Mouse (Mus musculus) kidney, adult 11 months (tissue): Measurements from ENCODE around the gene Tmem231.
A peak's percentile ranks its signal among the peaks of the same experiment; 100 is the strongest.
"Not testable (repeated sequence)": the region's sequence is repeated elsewhere in the genome, so short reads cannot be mapped to it uniquely, and the experiment has no call there.

Source experiments
- DNase-seq: peaks from one replicate; pipeline ENCODE4 v3.0.0; 2022

Tmem231 gene

DNA sequence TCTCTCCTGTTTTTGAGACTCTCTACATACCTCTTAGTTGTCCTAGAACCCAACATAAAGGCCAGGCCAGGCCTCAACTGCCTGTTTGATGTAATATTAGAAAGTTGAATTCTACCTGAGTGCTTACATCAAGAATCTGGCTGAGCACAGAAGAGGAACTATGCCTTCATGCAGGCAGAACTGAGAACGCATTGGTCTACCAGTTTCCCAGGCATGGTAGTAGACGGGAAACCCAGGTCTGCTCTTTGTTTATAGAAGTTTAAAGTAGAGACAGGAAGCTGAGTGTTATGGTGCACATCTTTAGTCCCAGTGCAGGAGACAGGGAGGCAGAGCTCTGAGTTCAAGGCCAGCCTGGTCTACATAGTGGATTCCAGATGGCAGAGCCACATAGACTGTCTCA is 13.5 kb upstream of the Tmem231 start:
- DNase-seq, result no peak

DNA sequence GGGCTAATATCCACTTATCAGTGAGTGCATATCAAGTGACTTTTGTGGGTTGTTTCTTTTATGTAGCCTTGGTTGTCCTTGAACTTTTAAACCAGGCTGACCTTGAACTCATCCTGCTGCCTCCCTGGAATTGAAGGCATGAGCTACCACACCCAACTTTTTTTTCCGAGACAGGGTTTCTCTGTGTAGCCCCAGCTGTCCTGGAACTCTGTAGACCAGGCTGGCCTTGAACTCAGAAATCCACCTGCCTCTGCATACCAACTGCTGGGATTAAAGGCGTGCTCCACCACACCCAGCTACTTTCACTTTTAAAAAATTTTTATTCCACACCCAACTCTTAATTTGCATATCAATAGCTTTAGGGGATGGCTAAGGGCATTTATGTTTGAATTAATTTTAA is 9.9 kb upstream of the Tmem231 start:
- DNase-seq, result no peak

DNA sequence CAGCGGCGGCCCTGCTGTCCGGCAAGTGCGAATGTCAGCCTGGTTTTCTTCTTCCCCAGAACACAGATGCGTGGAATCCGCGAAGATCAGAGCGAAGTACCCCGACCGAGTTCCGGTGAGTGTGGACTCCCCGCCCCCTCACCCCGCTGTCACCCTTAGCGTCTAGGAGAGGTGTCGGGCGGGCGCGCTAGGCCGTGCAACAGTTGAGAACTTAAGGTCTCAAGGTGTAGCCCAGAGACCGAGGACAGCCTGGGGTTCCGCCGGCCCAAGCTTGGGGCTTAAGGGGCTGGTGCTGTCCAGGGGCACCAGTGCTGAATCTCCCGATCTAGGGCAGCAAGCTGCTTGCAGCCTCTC is 7.4 kb upstream of the Tmem231 start:
- DNase-seq, result peak; percentile 47

DNA sequence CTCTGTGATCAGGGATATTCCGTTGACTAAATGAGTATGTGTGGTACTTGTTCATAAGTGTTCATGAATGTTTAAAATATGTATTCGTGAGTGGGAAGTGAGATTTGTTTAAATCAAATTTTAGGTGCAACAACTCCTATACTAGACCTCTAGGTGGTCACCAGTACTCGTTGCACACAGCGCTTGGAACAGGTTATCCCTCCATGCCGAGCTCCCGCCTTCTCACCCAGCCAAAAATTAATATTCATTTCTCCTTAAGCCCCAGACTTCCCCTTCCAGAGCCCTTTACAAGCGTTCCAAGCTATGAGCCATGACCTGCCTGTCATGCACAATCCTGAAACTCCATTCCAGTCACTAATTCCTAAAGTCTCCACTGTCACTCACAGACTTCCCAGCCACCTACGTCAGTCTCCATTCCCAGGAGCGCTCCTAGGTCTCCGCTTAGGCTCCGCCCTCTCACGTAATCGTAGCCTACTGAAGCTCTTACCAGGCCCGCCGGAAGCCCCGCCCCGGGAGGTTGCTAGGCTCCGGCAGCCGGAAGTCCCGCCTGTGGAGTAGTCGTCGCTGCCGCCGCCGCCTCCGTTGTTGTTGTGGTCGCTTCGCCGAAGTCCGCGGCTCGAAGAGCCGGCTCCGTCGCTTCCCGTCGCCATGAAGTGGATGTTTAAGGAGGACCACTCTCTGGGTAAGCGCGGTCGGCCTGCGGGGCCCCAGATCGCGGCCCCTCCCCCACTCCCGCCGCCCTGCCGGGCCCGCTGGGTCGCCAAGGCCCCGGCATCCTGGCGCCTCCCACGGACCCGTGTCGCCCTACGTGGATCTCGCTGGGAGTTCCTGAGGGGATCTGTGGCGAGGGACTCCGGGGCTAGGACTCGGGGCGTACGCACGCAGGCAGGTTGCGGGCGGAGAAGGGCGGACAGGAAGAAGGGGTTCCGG is 6.8 kb upstream of the Tmem231 start, which contains the start of gene Gabarapl2:
Gabarapl2 (plus strand) TSS at position 533 of the 930 bp plus-strand sequence.
- DNase-seq, result peak; percentile 98

DNA sequence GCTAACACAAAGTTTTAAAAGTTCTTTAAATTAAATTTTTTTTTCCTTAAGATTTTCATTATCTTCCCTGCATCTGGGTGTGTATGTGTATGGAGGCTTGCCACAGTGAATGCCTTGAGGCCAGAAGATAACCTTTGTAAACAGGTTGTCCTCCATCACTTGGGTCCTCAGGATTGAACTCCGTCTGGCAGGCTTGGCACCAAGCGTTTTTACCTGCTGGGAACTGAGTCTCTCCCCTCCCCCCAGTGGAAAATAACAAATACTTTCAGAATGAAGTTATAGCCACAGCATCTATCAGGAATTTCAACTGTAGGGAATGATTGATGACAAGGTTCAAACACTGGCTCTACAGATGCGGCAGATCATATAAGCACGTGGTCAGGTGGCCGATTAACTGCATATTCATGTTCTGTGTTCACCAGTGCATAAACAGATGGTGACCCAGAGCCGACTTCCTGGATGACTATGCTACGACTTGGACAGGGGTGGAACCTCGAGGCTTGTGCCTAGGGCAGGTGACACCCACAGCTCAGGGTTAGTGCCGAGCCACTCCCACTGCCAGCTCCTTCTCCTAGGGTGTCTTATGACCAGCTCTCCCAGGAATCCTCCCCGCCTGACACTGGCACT is 5.9 kb upstream of the Tmem231 start:
- DNase-seq, result peak; percentile 86

DNA sequence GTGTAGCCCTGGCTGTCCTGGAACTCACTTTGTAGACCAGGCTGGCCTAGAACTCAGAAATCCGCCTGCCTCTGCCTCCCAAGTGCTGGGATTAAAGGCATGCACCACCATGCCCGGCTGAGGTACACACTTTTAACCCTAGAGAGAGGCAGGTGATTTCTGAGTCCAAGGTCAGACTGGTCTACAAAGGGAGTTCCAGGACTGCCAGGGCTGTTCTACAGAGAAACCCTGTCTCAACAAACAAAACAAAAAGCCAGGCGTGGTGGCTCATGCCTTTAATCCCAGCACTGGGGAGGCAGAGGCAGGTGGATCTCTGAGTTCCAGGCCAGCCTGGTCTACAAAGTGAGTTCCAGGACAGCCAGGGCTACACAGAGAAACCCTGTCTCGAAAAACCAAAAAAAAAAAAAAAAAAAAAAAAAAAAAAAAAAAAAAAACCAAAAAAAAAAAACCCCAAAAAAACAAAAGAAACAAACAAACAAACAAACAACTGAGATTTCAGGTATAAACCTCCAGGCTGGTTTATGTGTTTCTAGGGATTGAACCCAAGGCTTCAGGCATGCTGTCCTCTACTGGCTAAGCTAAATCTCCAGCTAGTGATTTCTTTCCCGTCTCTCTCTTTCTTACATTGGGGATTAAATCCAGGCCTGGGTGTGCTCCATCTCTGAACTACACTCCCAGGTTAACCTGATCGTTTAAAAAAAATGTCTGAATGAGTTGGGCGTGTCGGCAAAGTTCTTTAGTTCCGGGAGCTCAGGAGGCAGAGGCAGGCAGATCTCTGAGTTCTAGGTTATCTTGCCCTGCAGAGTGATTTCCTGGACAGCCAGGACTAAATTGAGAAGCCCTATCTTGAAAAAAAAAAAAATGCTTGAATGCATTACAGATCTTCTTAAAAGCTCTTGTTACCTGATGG is 4.7 kb upstream of the Tmem231 start:
- not testable (repeated sequence) for DNase-seq

DNA sequence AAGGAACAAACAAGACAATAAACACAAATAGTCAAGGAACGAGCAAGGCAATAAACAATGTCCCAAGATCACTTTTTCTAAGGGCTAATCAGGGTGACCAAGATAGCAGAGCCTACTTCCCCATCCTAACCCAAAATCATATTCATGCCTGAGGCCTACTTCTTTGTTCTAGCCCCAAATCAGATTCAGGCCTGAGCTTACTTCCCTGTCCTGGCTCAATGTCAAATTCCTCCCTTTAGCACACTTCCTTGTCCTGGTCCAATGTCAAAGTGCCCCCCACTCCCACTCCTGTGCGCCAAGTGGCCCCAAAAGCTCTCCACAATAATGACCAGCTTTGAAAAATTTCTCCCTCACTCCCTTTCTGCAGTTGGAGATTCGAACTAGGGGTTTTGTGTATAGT is 3.5 kb upstream of the Tmem231 start:
- DNase-seq, result no peak

DNA sequence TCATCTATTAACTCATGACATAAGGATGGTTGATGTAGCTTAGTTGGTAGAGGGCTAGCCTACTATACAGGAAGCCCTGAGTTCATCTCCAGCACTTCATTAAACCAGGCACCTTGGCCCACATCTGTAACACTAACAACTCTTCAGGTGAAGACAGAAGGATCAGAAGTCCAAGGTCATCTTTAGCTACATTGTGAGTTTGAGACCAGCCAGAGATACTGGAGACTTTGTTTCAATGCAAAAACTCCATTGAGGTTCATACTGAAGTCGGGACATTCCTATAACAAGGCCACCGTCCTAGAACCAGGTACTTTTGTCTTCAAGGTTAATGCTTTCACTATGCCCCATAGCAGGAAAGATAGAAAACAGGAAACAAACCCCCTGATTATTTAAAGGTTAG is 520 bp upstream of the Tmem231 start:
- DNase-seq, result no peak

DNA sequence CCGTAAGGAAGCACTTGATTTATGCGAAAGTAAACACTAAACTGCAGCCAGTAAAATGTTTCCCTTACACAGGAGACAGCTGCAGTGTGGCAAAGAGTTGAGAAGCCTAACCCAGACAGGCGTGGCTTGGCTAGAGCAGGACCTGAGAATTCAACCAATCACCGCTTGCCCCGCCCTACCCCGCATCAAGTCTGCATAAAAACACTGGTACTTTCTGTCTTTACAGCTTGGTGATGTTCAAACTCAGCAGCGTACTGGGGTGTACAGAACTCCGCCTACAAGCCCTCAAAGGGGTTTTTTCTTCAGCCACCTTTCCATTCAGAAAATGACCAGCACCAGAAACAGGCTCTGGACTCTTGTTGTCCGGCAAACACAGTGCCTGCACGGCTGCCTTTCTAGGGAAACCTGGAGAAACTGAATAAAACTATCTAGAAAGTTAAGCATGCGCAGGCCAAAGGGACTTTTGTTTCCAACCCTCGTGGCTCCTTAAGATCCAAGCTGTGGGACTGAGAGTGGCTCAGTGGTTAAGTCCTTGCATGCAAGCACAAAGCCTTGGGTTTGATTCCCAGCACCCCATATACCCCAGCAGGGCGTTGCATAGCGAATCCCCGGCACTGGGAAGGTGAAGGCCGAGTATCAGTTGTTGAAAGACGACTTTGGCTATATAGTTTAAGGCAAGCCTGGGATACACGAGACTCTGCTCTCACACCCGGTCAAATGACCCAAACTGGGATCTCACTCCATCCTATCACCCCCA is 923 bp downstream of the Tmem231 start:
- DNase-seq, result peak; percentile 78

DNA sequence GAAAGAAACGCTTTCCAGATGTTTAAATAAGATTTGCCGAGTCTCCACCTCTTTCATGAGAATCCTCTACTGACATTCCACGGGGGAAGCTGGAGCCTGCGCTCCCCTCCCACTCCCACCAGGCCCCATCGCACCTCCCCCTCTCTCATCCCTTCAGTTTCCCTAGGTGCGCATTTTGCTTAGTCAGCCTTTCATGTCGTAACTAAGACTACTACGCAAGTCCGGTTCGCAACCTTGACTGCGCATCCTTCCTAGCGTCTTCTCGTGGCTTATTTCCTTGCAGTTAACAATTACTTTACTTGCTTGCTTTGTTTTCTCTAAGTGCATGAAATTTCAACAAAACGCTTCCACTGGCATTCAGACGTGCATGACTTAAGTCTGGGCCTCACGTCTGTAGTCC is 2.0 kb downstream of the Tmem231 start:
- DNase-seq, result no peak

DNA sequence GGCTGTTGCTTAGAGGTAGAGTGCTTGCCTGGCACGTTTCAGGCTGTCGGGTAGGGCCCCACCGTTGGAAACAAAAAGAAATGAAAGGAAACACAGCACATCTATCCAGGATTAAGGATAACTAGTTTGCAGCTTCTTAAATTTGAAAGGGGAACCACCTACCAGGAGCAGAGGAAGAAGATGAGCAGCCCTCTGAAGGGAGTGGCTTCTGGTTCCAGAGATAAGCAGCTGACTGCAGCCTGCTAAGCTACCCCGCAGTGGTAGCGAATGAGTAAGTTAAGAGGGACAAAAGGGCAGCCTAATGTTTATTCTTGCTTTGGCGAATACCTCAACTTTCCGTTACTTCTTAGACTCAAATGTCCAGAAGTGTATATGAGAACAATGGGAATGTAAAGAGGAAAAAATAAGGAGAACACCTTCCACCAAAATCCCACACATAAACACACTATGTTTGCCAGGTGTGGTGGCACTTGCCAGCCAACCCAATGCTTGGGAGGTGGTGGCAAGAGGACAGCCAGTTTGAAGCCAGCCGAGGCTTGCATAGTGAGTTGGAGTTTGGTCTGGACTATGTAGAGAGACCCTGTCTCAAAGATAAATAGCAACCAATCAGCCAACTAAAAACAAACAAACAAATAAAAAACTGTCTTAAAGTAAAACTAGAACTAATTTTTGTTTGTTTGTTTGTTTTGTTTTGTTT is 3.9 kb downstream of the Tmem231 start:
- no peak for DNase-seq

DNA sequence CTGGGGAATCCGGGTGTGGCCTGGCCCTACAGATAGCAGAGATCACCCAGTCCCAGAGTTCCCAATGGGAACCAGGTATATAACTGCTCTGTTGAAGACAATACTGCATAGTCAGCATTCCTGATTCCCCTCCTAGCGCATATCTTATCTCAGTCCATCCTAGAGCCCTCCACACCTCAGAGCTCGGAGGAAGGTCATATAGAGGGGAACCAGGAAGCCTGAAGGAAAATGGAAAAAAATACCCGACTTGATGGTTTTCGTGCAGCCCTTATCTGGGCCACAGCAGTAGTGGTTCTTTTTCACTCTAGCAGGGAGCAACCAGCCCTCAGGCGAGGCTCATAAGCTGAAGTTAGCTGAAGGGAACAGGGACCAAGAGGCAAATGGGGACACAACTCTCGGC is 8.7 kb downstream of the Tmem231 start:
- DNase-seq, result no peak

DNA sequence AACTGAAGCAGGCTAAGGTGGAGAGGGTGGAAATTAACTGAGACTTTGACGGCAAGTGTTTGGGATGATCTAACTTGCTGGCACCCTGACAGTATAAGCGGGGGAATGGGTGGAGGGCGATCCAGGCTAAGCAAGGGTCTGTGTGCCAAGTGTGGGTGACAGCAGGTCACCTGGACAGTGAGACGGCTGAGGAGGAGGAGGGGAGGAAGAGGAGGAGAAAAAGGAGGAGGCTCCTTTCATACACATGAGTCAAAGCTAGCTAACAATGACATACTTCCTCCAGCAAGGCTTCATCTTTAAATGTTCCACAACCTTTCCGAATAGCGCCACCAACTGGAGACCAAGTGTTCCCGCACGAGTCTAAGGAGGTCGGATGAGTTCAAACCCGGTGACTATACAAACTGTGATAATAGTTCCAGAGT is 10.3 kb downstream of the Tmem231 start:
- peak; percentile 15 for DNase-seq

DNA sequence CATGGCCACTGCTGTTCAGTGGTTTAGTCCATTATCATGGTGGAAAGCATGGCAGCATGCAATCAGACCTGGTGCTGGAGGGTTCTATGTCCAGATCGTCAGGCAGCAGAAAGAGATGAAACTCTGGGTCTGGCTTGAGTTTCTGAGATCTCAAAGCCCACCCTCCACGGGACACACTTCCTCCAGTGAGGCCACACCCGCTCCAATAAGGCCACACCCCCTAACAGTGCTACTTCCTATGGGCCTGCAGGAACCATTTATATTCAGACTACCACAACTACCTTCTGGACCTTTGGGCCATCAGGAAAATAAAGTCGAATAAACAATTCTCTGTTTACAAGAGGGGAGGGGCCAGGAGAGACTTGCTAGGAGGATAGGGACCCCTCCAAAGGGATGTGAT is 12.7 kb downstream of the Tmem231 start:
- no peak for DNase-seq

DNA sequence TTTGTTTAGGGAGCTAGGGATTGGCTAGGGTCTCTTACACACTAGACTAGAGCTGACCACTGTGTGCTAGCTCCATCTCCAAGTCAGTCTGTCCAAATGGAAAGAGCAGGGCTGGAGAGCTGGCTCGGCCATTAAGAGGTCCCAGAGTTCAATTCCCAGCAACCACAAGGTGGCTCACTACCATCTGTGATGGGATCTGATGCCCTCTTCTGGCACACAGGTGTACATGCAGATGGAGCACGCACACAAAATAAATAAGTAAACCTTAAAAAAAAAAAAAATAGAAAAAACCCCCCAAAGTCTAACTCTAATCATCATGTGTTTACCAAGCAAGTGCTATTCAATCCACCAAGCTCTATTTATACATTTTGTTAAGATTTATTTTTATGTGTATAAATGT is 14.0 kb downstream of the Tmem231 start:
- no peak for DNase-seq

DNA sequence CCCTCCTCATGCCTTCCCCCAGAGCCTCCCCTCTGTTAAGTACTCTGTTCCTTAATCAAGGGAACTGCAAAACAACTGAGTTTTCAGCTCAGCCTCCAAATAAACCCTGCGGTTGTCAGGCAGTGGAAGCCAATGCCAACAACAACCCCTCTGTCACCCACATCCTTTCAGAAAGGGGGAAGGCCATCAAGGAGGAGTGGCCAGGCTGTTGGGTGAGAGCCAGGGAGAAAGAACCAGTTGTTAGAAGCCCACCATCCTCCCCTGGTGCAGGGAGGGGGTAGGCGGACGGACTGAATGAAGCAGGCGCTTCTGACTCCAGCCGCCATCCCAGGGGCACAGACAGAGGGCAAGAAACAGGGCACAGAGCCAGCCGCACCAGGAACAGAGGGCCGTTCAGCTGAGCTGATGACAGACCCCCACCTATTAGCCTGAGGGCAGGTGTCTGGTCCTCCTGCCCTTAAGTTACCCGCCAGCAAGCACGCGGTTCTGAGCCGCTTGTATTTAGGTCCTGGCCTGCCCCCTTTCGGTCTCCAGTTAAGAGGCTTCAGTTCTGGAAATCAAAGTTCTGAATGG is 20.7 kb downstream of the Tmem231 start:
- no peak for DNase-seq

DNA sequence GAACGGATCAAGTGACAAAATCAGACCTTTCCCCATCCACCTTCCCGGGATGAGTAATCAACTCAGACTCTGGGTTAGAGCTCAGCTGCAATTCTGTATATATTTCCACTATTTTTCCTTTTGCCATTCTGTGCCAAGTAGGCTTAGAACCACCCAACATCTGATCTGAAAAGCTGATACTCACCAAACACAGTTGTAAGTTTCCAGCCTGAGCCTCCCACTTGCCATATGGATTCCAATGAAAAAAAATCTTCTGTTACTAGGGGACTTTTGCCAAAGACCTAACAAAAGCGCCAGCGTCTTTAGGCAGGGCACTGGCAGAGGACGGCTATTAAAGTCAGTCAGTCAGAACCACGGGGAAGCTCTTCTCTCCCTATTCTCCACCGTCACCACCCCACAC is 22.1 kb downstream of the Tmem231 start:
- no peak for DNase-seq

DNA sequence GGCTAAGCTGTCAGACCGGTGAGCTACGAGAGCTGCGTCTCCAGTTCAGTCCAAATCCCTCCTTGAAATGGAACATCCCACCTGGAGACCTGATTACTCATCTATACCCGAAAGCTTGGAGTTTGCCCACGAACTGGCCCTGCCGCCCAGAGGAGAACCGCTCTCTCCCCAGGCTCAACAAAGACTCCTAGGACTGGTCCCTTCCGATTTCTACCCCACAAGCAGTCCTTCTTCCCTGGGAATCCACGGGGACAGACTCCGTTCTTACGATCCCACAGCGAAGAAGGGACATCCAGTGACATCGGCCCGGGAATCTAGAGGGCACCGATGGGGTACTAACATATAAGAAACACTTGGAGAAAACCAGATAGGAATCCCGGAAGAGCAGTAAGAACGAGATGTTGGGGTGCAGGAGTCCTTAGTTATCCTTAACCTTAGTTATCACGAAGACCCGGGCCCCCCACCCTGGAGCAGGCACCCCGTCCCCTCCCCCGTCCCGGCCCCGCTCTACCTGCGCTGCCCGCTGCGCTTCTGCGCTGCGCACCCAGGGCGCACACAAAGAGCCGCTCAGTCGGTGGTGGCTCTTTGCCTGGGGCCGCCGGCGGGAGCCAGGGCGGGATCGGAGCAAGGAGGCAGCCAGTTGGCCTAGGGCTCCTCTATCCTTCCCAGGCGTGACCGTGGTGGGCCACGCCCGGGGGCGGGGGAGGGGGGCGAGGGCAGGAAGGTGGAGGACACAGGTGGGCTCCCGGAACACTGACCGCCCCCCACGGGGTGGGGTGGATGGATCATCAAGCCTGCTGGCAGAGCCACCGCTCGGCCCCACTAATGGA is 23.8 kb downstream of the Tmem231 start, which contains the start of gene Chst5:
Chst5 (minus strand) TSS at position 827 of the 830 bp plus-strand sequence.
- no peak for DNase-seq

DNA sequence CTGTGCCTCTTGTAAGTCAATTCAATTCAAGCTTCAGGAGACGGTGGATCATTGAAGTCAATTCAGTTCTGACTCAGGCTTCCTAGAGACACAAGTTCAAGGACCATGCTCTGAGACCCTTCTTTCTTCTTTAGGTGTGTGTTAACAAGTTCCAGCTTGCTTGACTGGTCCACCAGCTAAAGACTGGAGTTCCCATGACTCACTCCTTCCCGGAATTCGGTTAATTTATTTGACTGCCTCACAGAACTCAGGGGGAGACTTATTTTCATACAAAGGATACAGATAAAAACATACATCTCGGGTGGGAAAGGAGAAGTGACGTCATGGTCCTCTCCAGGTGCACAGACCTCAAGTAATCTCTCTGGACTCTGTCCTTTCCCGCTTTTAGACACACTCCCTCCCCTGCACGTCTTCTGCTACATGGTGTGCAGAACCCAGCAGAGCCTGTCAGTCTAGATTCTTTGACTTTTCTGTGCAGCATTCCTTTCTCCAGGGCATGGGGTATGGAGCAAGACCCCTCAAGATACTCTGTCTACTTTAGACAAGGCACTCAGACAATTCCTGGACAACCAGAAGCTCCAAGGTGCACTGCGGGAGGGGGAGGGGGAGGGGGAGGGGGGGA is 28.1 kb downstream of the Tmem231 start:
- no peak for DNase-seq

DNA sequence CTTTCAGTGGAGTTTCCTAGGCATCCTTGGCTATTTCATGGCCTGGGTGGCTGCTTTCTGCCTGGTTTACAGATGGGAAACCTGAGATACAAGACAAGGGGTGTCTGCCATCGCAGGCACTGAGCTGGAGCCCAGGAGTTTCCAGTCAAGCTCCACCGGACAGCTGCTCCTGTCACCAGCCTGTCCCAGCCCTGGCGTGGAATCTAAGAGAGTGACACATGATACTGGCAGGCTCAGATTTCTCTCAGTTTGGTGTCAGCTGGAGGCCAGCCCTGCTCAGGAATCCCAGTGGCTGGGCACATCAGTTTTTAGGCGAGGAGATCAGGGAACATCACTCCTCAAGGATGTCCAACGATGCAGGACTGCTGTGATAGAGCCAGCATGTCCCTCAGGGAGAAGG is 31.6 kb downstream of the Tmem231 start:
- DNase-seq, result no peak
